Mouse (Mus musculus) gastrocnemius, postnatal 4 days (tissue): ENCODE results near the gene Med12l. TPM values are rescaled to one million over a fixed set of nuclear protein-coding genes. Genes with fewer than 3 reads are reported as not detected.
"Not testable (repeated sequence)": the region's sequence is repeated elsewhere in the genome, so short reads cannot be mapped to it uniquely, and the experiment has no call there.

Source experiments
- DNase-seq, 2 experiments: peaks; one replicate each; pipeline ENCODE4 v3.0.0; 2021 to 2022; ENCODE audit warnings: low spot score in 2 of 2, mixed read lengths in 2 of 2
- total RNA-seq, 2 experiments: library from RNA; stranded (reverse); gene quantifications; 2 replicates each; pipeline ENCODE4 v1.2.3; 2021

Gene Med12l
- total RNA-seq, 2 experiments from 2014 or later = 6.4 to 6.9 TPM

DNA sequence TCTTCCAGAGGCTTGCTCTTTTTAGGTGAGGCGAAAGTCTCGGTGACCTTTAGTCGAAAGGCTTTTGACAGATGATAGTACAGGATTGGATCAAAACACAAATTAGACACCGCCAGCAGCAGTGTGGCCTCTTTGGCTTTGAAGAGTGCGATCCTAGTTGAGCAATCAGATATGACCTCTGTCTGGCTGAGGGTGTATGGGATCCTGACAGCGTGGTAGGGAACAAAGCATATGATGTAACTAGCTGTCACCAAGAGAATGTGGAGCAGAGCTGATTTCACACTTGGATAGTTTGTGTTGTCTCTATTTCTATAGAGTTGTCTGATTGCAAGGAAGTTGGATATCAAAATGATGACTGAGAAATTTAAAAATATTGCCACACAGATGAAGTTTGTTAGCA, 91.8 kb downstream of the Med12l start:
- DNase-seq = no peak

DNA sequence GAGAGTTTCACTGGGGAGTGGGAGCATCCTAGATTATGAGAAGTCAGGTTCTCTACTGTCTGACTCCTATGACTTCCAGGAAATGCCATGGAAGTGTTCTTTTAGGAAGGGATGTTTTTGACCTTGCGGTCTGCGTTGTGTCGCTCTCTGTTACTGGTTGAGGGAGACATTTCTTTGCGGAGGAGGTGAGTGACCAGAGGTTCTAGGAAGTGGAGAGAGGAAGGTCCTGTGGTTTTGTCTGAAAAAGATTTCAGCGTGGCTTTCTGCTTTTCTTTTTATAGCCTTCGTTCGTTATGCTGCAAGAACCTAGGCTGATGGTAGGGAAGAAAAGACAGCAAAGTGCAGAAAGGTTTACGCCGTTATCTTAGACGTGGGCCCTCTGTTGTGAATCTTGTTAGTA, 92.9 kb downstream of the Med12l start:
- no peak for DNase-seq

DNA sequence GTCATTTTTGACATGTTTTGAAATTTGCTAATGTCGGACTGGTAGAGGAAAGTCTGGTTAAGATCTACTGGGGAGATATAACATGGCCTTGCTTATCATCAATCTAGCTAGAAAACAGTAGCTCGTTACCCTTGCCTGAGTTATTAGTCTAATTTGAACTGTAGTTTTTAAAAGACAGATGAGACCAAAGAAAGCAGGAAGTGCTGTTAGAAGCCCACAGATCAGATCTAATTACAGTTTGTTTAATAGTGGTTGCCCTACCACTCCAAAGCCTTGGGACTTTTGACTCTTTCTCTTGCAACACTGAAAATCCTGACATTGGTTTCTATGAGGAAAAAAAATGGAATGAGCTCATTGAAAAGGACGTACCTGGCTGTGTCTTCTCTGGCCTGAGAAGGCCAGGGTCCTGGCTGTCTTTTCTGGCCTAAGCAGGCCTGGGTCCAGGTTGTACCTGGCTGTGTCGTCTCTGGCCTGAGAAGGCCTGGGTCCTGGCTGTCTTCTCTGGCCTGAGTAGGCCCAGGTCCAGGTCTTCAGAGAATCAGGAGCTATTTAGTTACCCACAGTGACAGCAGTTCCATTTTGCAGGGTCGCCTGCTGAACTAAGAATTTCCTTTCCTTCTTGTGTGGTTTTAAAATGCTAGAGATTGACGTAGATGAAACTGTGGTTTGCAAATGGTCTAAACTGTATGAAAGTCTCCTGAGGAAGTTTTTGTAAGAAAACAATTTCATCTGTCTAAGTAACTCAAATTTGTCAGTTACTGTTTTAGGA, 95.8 kb downstream of the Med12l start, which contains the start of gene Gpr171:
TSS of gene Gpr171 (minus strand) at position 604 of the 769 bp plus-strand sequence.
- DNase-seq = no peak

DNA sequence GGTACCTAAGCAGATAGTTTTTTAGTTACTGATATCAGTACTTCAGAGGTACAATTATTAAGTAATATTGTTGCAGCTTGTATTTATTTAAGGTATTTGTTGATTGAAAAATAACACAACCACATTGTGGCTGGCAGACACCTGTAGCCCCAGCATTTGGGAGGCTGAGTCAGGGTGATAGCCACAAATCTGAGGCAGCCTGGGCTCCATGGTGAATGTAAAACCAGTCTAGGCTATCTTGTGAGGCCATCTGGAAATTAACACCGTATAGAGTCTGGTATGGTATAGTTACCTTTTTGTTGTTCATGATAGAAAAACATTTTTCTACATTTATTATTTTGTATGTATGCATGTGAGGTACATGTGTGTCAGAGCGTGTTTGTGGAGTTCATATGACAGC, 96.5 kb downstream of the Med12l start:
- DNase-seq = no peak

DNA sequence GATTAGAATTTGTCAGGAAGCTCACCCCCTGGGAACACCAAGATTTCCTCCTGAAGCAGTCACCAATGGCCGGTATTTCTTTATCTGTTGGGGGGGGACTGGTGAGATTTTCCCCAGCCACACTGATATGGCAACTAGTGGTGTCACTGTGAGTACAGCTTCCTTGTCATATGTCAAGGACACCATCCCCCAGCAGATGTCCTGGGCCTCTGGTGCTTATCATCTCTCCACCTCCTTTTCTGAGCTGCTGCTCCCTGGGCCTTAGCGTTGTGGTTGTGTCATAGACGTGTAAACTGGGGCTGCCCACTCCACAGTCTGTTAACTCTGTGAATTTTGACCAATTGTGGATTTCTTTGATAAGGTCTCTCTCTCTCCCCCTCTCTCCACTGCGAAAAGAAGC, 98.8 kb downstream of the Med12l start:
- DNase-seq = no peak

DNA sequence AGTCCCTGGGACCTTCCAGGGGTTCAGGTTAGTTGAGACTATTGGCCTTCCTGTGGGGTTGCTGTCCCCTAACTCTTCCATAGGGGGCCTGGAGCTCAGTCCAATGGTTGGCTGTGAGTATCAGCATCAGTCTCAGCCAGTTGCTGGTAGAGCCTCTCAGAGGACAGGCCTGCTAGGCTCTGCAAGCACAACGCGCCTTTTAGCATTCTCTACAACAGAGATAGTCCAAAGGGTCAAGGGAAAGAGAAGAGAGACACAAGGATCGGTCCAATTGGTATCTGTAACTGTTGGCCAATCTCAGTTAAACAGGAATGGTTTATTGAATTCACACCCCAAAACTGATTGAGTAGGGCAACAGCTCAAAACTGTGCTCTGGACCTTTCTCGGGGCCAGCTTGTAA, 101.8 kb downstream of the Med12l start:
- DNase-seq = no peak

DNA sequence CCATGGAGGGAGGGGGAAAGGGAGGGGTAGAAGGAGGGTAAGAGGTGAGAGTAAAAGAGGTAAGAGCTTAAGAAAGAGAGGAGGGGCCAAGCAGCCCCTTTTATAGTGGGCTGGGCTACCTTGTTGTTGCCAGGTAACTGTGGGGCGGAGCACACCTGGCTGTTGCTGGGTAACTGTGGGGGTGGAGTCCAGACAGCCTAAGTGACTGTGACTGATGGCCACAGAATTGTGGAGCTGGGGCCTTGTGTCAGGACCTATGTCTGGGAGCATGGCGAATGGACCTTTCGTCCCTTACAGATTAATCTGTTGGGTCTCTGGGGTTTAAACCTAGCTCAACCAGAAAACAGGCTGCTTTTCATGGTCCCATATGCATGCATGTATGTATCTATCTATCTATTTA, 104.2 kb downstream of the Med12l start:
- not testable (repeated sequence) for DNase-seq

DNA sequence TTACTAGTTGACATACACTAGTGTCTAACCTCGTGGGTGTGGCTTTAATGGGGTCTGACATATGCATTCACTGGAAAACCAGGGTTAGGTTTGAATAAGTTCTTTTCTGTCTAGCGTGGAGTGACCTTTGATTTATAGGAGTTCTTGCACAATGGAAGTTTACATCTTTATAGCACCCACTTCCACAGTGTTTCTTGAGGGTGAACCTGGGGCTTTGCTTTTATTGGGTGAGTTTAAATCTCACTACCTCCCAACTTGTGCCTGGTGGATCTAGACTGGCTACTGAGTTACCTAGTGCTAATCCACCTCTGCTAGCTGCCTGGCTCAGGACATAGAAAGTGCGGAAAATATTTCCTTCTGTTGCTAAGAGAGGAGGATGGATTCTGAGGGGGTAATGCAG, 106.3 kb downstream of the Med12l start:
- no peak for DNase-seq

DNA sequence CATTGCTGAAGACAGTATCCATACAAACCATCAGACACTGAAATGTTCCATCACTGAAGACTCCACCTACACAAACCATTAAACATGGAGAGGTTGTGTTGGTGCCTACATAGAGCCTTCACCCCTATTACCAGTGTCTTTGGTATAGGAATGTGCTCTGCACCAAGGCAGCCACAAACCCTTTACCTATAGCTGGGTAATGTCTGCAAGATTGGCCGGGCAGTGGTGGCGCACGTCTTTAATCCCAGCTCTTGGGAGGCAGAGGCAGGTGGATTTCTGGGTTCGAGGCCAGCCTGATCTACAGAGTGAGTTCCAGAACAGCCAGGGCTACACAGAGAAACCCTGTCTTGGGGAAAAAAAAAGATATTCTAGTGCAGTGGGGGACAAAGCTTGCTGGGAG, 107.7 kb downstream of the Med12l start:
- not testable (repeated sequence) for DNase-seq

DNA sequence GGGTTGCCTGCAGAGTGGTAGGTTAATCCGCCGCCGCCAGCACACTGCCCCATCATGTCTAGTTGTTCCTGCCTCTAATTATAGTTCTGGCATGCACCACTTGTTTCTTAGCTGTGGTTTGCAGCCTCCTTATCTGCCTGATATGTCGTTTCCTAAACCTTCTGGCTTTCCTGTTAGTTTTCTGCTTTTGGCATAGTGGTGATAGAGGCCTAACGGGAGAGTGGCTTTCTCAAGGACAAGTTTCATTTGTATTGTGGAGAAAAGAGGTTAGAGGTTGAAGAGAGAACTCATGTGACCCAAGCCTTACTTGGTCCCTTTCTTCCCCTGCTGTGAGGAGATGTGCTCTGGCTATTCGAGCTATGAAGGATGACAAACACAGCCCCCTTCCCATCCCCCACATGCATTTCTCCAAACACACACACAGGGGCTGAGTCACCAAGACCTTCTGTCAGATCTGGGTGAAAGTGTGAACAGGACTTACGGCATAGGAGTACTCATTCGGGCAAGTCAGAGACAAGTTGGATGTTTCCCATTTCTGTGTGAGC, 108.4 kb downstream of the Med12l start:
- no peak for DNase-seq

DNA sequence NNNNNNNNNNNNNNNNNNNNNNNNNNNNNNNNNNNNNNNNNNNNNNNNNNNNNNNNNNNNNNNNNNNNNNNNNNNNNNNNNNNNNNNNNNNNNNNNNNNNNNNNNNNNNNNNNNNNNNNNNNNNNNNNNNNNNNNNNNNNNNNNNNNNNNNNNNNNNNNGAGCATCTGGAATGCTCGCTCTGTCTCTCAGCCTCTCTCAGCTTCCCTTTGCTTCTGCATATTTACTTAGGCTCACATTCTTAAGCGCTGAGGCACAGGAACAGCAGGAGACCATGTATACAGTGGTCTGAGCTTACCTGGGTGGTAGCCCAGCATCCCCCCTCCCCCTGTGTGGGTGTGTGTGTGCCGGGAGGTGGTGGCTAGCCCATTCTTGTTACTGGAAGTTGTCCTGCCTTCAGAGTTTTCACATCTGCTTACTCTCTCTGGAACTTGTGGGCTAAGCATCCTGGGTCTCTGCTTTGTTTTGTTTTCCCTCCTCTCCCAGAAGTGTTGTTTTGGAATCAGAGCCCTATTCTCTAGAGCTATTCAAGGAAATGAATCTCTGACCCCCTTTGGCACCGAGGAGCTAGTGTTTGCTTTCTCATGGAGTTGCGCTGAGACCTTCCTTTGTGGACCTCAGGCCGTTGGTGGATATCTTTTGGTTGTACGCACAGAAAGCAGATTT, 115.6 kb downstream of the Med12l start:
- peak in 1 of 2 experiments; percentile 11 for DNase-seq

DNA sequence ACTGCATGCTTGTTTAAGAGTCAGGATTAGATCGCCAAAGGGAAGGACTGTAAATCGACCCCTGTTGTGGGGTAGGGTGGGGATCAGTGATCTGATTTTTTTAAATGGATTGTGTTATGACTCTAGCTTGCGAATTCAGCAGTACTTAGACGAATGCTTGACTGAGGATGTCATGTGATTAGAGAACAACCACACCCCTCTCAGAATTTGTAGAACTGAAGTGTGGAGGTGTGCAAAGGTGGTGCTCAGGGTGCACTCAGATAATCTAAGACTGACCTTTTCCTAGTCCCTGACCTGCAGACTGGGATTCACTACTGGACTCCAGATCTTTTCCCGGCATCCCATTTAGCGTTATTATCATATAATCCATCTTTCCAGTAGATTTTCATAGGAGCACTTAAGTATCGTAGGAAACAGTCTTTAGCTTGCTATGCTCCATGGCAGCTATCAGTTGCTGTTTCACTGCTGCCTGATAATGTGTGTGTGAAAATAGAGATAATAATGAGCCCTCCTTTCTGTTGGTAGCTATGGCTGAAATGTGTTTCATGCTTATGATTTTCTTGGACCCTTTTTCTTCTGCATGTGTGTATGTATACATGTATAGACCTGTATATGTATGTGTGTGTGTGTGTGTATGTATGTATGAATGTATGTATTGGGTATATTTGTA, 116.3 kb downstream of the Med12l start:
- DNase-seq = no peak

DNA sequence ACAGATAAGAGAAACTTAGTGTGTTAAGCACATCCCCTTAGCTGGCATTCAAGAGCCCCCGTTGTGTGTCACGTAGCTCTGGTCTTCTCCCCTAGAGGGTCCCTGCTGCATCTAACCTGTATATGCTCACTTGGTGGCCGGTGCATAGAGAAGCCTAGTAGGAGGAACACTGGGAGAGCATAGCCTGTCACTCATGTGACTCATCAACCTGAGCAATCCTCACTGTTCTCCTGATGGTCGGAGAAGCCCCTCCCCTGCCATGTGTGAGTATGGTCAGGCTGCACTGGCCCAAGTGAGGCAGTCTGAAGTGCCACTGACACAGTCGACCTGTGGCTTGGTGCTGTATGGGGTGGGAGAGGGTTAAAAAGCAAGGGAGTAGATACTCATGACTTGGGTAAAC, 119.4 kb downstream of the Med12l start:
- no peak for DNase-seq

DNA sequence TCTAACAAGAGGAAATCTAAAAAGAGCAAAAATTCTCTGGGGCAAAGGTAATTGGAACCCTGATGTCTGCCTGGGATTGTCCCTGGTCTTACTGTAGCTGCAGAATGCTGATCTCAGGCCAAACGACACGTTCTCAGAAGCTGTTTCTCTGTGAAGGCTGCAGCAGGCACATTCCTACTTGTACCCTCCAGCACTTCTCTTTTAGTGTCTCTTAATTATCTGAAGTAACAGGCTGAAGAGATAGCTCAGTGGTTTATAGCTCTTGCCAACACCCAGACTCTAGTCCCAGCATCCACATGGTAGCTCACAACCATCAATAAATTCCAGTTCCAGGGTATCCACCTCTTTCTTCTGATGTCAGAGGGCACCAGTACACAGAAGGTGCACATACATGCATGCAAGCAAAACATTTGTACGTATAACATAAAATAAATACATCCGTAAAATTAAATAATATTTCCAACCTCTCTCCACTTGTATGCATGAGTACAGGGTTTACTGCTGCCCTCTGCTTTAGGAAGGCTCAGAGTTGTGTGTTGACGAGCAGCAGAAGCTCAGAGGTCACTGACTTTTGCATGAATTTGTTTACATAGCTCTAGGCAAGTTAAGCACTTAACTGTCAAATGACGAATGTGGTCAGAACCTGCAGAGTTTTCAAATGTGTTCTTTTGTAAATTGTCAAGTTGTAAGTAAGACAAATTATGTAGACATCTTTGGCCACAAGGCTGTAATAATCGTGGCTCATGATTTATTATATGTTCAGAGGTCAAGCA, 120.3 kb downstream of the Med12l start:
- DNase-seq = no peak

DNA sequence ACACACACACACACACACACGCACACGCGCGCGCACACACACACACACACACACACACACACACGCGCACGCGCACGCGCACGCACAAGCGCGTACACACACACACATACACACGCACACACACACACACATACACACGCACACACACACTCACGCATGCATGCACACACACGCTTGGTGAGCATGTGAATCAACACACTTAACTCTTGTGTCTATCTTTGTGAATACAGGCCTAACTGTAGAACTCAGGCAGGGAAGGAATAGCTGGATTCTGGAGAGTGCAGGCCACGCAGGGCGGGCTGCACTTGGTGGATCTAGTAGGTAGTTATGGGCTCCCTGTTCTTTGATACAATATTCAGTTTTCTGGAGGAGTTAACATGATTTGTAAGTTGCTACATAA, 123.1 kb downstream of the Med12l start:
- no peak for DNase-seq

DNA sequence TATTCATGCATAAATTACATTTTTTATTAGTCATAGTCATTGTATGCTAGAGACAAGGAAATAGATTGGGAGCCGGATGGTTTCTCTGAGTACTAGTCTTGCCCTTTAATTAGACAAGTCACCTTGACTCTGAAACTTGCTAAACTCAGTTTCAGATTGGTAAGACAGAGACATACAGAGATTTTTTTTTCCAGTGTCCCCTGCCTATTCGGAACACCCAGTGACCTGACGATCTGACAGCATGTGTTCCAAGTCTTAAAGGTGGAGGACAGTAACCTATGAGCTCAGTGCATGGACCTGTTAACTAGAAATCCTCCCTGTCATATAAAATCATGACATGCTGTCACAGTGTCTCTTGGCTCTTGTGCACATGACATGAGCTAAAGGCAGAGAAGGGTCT, 123.9 kb downstream of the Med12l start:
- no peak for DNase-seq

DNA sequence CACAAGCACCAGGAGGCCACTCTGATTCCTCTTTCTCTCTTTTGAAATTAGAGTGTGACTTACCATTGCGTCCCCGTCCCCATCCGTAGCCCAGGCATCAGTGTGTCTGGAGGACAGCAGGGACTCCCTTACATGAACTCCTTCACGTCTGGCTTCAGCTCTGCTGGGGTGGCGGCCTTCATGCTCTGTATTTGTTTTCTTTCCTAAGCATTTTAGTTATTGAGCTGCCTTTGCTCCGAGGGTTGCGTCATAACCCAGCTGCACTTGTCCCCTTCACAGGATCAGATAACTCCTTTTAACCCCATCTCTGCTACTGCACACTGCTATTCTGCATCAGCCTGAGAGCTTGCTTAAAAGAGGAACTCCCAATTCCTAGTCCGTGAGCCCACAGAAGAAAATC, 124.8 kb downstream of the Med12l start:
- no peak for DNase-seq

DNA sequence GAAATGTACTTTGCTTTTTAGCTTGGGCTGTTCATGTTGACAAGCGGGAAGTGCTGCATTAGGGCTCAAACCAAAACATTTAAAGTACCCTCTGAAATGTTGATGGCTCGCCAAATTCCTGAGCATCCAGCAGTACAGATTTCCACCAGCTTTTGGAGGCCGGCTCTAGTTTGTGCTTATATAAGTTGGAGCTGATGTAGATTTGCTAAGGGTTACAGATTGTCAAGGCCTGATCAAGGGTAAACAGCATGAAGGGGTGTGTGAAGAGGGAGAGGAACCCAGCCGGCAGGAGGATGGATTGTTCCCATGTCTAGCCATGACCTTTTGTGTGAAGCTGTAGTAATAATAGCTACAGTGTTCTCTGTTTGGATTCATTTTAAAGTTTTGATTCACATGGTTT, 125.5 kb downstream of the Med12l start:
- no peak for DNase-seq

DNA sequence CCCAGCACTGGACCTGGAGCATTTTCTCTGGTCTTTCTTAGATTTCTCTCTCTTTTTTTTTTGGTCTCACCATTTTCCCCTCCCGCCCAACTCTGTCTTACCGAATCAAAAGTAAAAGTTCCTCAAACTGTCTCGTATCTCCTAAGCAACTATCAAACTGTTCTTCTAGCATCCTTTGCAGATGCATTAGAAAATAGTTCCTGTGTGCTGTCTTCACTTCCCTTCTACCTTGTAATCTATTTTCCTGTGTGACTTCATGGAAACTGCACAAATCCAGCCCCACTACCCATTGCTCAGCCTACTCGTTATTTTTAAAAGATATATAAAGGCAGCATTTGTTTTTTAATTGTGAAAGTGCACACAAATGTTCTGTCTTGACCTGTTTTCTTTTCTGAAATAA, 126.3 kb downstream of the Med12l start:
- no peak for DNase-seq

DNA sequence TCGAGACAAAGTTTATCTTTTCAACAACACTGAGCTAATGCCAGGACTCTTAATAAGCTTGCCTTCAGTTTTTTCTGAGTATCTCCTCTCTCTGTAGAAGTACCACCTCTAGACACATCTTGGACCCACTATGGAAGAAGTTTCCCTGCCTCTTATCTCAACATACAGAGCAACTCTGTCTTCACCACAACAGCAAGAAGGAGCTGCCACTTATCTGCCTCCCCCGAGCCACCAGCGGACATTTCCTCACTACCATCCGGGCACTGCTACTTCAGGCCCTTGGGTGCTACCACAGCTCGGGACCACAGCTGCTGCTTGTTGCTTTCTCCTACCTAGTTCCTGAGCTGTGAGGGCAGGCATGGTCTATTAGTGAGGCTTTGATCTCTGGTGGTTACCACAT, 127.6 kb downstream of the Med12l start:
- DNase-seq = no peak
